Mouse (Mus musculus) layer of hippocampus, adult 8-10 months (tissue): ENCODE measurements around the gene Ptp4a2. TPM values are rescaled to one million over a fixed set of nuclear protein-coding genes. Genes with fewer than 3 reads are reported as not detected.

Source experiments
- DNase-seq, 2 experiments: peaks; one replicate each; pipeline ENCODE4 v3.0.0; 2022; ENCODE audit warnings: low spot score in 2 of 2
- total RNA-seq, 4 experiments: library from RNA; stranded (reverse); gene quantifications; 2 replicates each; pipeline ENCODE4 v1.2.4; 2022

Gene Ptp4a2
- total RNA-seq, 4 experiments from 2014 or later: 138 to 173 (median 144) TPM

- DNase-seq: no peak
Observed at GRCm38 (mm10) chr4:129795861-129796260, 15.2 kb upstream of the Ptp4a2 start.

- no peak for DNase-seq
Observed at GRCm38 (mm10) chr4:129797985-129798384, 13.0 kb upstream of the Ptp4a2 start.

- no peak for DNase-seq
Observed at GRCm38 (mm10) chr4:129803368-129803767, 7.7 kb upstream of the Ptp4a2 start.

GRCm38 (mm10) chr4:129805059-129805458 is 6.0 kb upstream of the Ptp4a2 start:
- DNase-seq: no peak

GRCm38 (mm10) chr4:129811605-129812468 is 818 bp downstream of the Ptp4a2 start:
- DNase-seq: no peak

- DNase-seq: peak; percentile 19 to 46
Observed at GRCm38 (mm10) chr4:129817591-129817990, 6.6 kb downstream of the Ptp4a2 start.

- DNase-seq: no peak
Observed at GRCm38 (mm10) chr4:129818506-129819195, 7.6 kb downstream of the Ptp4a2 start.

GRCm38 (mm10) chr4:129819712-129820336 is 8.8 kb downstream of the Ptp4a2 start:
- DNase-seq: peak; percentile 89 to 91

- peak; percentile 32 to 49 for DNase-seq
Observed at GRCm38 (mm10) chr4:129820417-129821086, 9.5 kb downstream of the Ptp4a2 start.

GRCm38 (mm10) chr4:129821087-129821616 is 10.1 kb downstream of the Ptp4a2 start:
- DNase-seq: no peak

- no peak for DNase-seq
Observed at GRCm38 (mm10) chr4:129822324-129822723, 11.3 kb downstream of the Ptp4a2 start.

GRCm38 (mm10) chr4:129823216-129823810 is 12.3 kb downstream of the Ptp4a2 start:
- no peak for DNase-seq

- no peak for DNase-seq
Observed at GRCm38 (mm10) chr4:129827611-129828010, 16.6 kb downstream of the Ptp4a2 start.

GRCm38 (mm10) chr4:129828081-129828480 is 17.1 kb downstream of the Ptp4a2 start:
- DNase-seq: no peak

GRCm38 (mm10) chr4:129829799-129830198 is 18.8 kb downstream of the Ptp4a2 start:
- no peak for DNase-seq

GRCm38 (mm10) chr4:129830343-129830944 is 19.4 kb downstream of the Ptp4a2 start:
- DNase-seq: no peak

GRCm38 (mm10) chr4:129834581-129834980 is 23.6 kb downstream of the Ptp4a2 start:
- no peak for DNase-seq

- no peak for DNase-seq
Observed at GRCm38 (mm10) chr4:129835296-129835695, 24.3 kb downstream of the Ptp4a2 start.

- DNase-seq: no peak
Observed at GRCm38 (mm10) chr4:129839866-129840555, 29.0 kb downstream of the Ptp4a2 start.

GRCm38 (mm10) chr4:129846823-129847222 is 35.8 kb downstream of the Ptp4a2 start:
- no peak for DNase-seq
